Mouse (Mus musculus) stomach, postnatal 0 days (tissue): ENCODE results near the gene Sla2. TPM values are rescaled to one million over a fixed set of nuclear protein-coding genes. Genes with fewer than 3 reads are reported as not detected.

Experiments
- ATAC-seq: fragments of 200-750 bp; cut with Nextera tagmentation; 2 replicates; pipeline ENCODE4 v1.8.0; 2017; ENCODE audit not compliant: low FRiP score, low TSS enrichment
- DNase-seq: peaks from one replicate; pipeline ENCODE4 v3.0.0-alpha.2; 2016; ENCODE audit warnings: low spot score
- H3K27ac ChIP-seq: fragments of 300-500 bp; sonication (generic); replicated peaks from 2 replicates; pipeline ENCODE4 v1.5.1; 2014; ENCODE audit warnings: mild to moderate bottlenecking, control low read depth
- H3K27me3 ChIP-seq: fragments of 300-500 bp; sonication (generic); 2 replicates; pipeline ENCODE4 v1.6.1; 2014; ENCODE audit warnings: low read length; ENCODE audit not compliant: control insufficient read depth, insufficient read depth
- H3K36me3 ChIP-seq: fragments of 300-500 bp; sonication (generic); 2 replicates; pipeline ENCODE4 v1.6.1; 2014; ENCODE audit warnings: low read length, mixed read lengths; ENCODE audit not compliant: control insufficient read depth, insufficient read depth
- H3K4me1 ChIP-seq: fragments of 300-500 bp; sonication (generic); replicated peaks from 2 replicates; pipeline ENCODE4 v1.6.1; 2014; ENCODE audit warnings: antibody characterized with exemption; ENCODE audit not compliant: control insufficient read depth, insufficient read depth
- H3K4me2 ChIP-seq: fragments of 300-500 bp; sonication (generic); replicated peaks from 2 replicates; pipeline ENCODE4 v1.6.1; 2014; ENCODE audit warnings: low read depth, mild to moderate bottlenecking, control low read depth, moderate library complexity
- H3K4me3 ChIP-seq: fragments of 300-500 bp; sonication (generic); 2 replicates; pipeline ENCODE4 v1.5.1; 2014; ENCODE audit warnings: low read depth, low read length, control low read depth
- H3K9ac ChIP-seq: fragments of 300-500 bp; sonication (generic); 2 replicates; pipeline ENCODE4 v1.6.1; 2014; ENCODE audit warnings: mild to moderate bottlenecking, low read length, control low read depth, mixed read lengths
- H3K9me3 ChIP-seq: fragments of 300-500 bp; sonication (generic); 2 replicates; pipeline ENCODE4 v1.6.1; 2016; ENCODE audit warnings: low read length; ENCODE audit not compliant: control insufficient read depth
- CTCF ChIP-seq: IDR thresholded peaks from 2 replicates; pipeline ENCODE4 v1.5.1; 2016; ENCODE audit warnings: antibody characterized with exemption, low read depth, mild to moderate bottlenecking, moderate library complexity
- EP300 ChIP-seq: optimal IDR thresholded peaks from 2 replicates; pipeline ENCODE3; 2016; ENCODE audit warnings: antibody characterized with exemption
- WGBS: fragments of 180-500 bp; shearing (Covaris S2); extraction: QIAGEN DNeasy Blood & Tissue Kit; methylation state at CpG from one replicate; pipeline ENCODE4 v1.1.7; 2014; 5-methylcytosine and 5-hydroxymethylcytosine counted together
- polyA plus RNA-seq: library from polyadenylated mRNA; unstranded; fragments of >200 nt; fragmentation: Nextera tagmentation; extraction: Ambion mirVana; gene quantifications from 2 replicates; pipeline ENCODE4 v1.2.1, GENCODE M21; 2015

Gene Sla2
- polyA plus RNA-seq, 1 experiment from 2014 or later: 0.17 TPM

DNA sequence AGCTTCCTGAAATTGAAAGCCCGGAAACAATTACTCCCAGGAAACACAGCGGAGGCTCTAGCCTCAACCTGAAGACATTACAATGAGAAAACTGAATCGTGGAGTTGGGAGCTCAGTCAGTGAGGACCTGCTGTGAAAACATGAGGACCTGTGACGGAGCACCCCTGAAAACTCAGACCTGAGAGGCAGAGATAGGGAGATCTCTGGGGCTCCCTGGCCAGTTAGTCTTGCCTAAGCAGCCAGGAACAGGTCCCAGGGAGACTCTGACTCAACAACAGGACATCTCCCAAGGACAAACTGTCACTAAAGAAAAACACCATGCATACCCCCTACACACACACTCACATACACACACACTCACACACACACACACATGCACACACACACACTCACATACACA is 11.4 kb upstream of the Sla2 start:
- Histone ChIP-seq H3K4me2 (no peak overlapping the region), H3K9ac (no peak overlapping the region), H3K4me1 (no peaks in the 10 kb centered on the region), H3K27ac (no peak overlapping the region), H3K36me3 (no peaks in the 10 kb centered on the region), H3K9me3 (no peaks in the 10 kb centered on the region), H3K4me3 (no peak overlapping the region), H3K27me3 (no peaks in the 10 kb centered on the region)
- no peak for DNase-seq
- no peak for ATAC-seq
- WGBS: 59% methylated on average over 4 of the region's 4 CpGs
- TF ChIP-seq CTCF (no peak), EP300 (no peak)

DNA sequence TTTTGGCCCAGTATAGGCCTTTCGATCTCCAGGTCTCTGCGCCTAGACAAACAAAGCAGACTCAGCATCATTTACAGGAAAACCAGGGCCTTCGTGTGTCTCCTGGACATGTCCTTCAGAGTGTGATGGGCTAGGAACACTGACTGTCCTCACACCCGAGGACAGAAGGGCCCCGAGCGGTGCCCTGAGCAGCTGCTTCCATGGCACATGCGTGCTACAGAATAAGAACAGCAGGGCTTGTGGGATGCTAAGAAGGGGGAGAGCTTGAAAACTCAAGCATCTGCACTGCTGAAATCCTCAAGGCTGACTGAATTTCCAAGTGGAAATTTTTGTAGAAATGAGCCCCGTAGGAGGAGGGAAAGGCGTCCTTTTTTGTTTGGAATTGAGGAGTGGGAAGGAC is 10.0 kb upstream of the Sla2 start:
- no peak for ATAC-seq
- 81% methylated on average over 9 of the region's 9 CpGs for WGBS
- H3K9me3 ChIP-seq: no peaks in the 10 kb centered on the region
- no peak overlapping the region for H3K4me2 ChIP-seq
- H3K9ac ChIP-seq: no peak overlapping the region
- no peaks in the 10 kb centered on the region for H3K4me1 ChIP-seq
- no peaks in the 10 kb centered on the region for H3K27me3 ChIP-seq
- H3K4me3 ChIP-seq: no peak overlapping the region
- H3K36me3 ChIP-seq: no peaks in the 10 kb centered on the region
- H3K27ac ChIP-seq: no peak overlapping the region
- no peak for TF ChIP-seq CTCF
- TF ChIP-seq EP300: no peak
- DNase-seq: no peak

DNA sequence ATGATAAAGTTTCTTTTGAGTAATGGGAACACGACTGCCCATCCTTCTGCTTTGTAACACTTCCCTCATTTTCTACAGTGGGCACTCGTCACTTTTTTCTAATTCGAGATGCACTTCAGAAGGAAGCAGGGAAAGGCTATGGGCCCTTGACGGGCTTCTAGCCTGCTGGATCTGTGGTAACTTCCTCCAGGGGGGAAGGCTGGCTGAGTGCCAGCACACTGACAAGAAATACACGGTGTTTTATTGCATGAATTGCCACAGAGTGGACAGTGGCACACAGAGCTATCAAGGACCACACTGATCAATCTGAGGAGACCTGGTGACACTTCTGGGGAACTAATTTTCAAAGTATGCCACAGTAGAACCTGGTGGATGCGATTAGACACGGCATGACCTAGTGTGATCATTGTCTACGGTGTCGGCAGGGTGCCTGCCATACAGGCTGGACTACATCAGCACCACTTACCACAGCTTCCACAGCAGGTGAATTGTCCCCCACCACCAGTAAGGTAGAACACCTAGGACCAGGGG is 9.5 kb upstream of the Sla2 start:
- H3K27me3 ChIP-seq: no peaks in the 10 kb centered on the region
- no peak for DNase-seq
- WGBS: 65% methylated on average over 9 of the region's 9 CpGs

DNA sequence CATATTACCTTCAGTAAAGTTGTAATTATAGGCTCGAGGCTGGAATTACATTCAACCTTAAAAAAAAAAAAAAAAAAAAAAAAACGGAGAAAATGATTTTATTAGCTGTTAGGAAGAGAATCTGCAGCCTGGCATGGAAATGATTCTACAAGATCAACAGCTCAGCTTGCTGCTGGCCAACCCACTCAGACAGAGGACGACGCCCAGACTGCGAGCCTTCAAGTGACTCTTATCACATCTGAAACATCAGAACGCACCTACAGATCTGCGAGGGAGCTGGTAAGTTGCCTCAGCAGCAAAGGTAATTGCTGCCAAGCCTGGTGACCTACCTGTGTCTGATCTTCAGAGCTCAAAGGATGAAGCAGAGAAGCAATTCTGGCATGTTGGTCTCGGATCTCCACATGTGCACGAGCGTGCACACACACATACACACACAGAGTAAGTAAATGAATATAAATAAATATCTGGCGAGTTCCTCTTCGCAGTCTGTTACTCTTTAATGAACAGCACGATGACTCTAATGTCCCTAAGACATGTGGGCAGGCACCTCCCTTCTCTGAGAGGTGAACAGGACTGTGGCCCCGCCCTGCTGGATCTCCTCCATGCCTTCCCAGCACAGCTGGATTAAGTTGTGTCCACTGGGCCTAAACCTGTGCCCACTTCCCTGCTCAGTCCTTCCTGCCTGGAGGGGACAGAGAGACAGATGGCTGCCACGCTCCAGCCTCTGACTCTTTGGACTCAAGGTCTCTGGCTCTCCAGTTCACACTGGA is 7.7 kb upstream of the Sla2 start:
- Histone ChIP-seq H3K27me3 (no peaks in the 10 kb centered on the region), H3K4me1 (no peaks in the 10 kb centered on the region), H3K4me3 (no peak overlapping the region), H3K9me3 (no peaks in the 10 kb centered on the region), H3K36me3 (no peaks in the 10 kb centered on the region), H3K27ac (no peak overlapping the region), H3K4me2 (no peak overlapping the region), H3K9ac (no peak overlapping the region)
- ATAC-seq: no peak
- 62% methylated on average over 15 of the region's 15 CpGs for WGBS
- TF ChIP-seq EP300: no peak
- no peak for TF ChIP-seq CTCF
- DNase-seq: no peak

More for the DNA sequence above, 9.5 kb upstream of the Sla2 start:
- Histone ChIP-seq H3K36me3 (no peaks in the 10 kb centered on the region), H3K9ac (no peak overlapping the region), H3K4me3 (no peak overlapping the region), H3K4me2 (no peak overlapping the region), H3K9me3 (no peaks in the 10 kb centered on the region), H3K4me1 (no peaks in the 10 kb centered on the region), H3K27ac (no peak overlapping the region)
- no peak for ATAC-seq
- TF ChIP-seq EP300: no peak
- no peak for TF ChIP-seq CTCF

DNA sequence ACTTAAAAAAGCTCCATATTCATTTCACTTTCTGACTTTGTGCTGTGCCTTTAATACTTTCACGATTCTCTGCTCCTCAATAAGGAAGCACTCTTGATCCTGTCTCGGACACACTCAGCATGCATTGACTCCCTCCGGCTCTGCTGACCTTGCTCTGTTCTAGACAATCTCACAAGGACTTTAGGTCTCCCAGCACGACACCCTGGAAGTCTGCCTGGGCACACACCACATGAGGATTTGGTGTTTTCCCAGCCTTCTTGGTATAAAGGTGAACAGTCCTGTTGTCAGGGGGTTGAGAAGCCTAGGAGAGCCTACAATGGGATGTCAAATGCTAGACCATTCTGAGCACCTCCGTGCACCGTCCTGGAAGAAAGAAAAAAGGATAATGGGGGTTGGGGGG is 5.8 kb upstream of the Sla2 start:
- WGBS: 69% methylated on average over 6 of the region's 6 CpGs
- Histone ChIP-seq H3K4me3 (no peak overlapping the region), H3K27me3 (no peaks in the 10 kb centered on the region), H3K36me3 (no peaks in the 10 kb centered on the region), H3K27ac (no peak overlapping the region), H3K9me3 (no peaks in the 10 kb centered on the region), H3K9ac (no peak overlapping the region), H3K4me2 (no peak overlapping the region), H3K4me1 (no peaks in the 10 kb centered on the region)
- no peak for TF ChIP-seq EP300
- TF ChIP-seq CTCF: no peak
- no peak for DNase-seq
- no peak for ATAC-seq

DNA sequence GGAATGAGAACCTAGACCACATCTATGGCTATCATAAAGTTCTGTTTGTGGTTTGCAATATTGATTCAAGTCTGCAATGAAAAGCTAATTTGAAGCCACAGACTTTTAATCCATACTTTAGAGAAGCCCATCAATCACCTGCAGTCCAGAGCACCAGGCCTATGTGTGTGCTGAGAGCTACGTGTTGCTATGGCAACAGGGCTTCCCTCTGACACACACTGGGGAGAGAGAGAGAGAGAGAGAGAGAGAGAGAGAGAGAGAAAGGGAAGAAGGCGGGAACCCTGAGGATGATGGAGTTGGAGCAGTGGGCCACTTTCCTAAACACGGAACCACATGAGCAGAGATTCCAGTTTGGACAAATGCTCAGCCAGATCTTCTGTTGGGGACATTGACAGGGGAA is 5.2 kb upstream of the Sla2 start:
- Histone ChIP-seq H3K9me3 (no peaks in the 10 kb centered on the region), H3K27ac (no peak overlapping the region), H3K27me3 (no peaks in the 10 kb centered on the region), H3K4me2 (no peak overlapping the region), H3K4me3 (no peak overlapping the region), H3K4me1 (no peaks in the 10 kb centered on the region), H3K36me3 (no peaks in the 10 kb centered on the region), H3K9ac (no peak overlapping the region)
- WGBS: 28% methylated on average over 3 of the region's 3 CpGs
- no peak for TF ChIP-seq CTCF
- TF ChIP-seq EP300: no peak
- DNase-seq (no peak), ATAC-seq (no peak)
